Mouse (Mus musculus): ENCODE measurements at regions not wholly inside any gene's neighbourhood (a gene's known extent, or its start where the extent isn't known, plus 50 kb on each side); places are given as distances from the start of the nearest gene placed in this dataset.

- in situ Hi-C loops (cut with MboI, MseI) = no loop called here
Observed at GRCm38 (mm10) chr3:66518289-66518688, 221.7 kb upstream of the Veph1 start.

GRCm38 (mm10) chr3:66515773-66516406 lies 219.3 kb upstream of the Veph1 start:
- in situ Hi-C loops (cut with MboI, MseI) = no loop called here

GRCm38 (mm10) chr3:66514587-66514986 lies 217.9 kb upstream of the Veph1 start:
- in situ Hi-C loops (cut with MboI, MseI) = no loop called here

GRCm38 (mm10) chr3:66512408-66512807 lies 215.8 kb upstream of the Veph1 start:
- in situ Hi-C loops (cut with MboI, MseI) = no loop called here

- in situ Hi-C loops (cut with MboI, MseI) = no loop called here
Observed at GRCm38 (mm10) chr3:66510455-66510854, 213.8 kb upstream of the Veph1 start.

- in situ Hi-C loops (cut with MboI, MseI) = loop anchor here (10.0 kb wide), 1 partner anchor 1531 kb away; no protein-coding TSS in a partner anchor
Observed at GRCm38 (mm10) chr3:66506125-66506524, 209.5 kb upstream of the Veph1 start.

- in situ Hi-C loops (cut with MboI, MseI) = loop anchor here (10.0 kb wide), 1 partner anchor 1531 kb away; no protein-coding TSS in a partner anchor
Observed at GRCm38 (mm10) chr3:66505476-66506076, 208.9 kb upstream of the Veph1 start.

- in situ Hi-C loops (cut with MboI, MseI) = loop anchor here (10.0 kb wide), 1 partner anchor 1530 kb away; no protein-coding TSS in a partner anchor
Observed at GRCm38 (mm10) chr3:66504717-66505116, 208.1 kb upstream of the Veph1 start.

GRCm38 (mm10) chr3:66503615-66504014 lies 207.0 kb upstream of the Veph1 start:
- in situ Hi-C loops (cut with MboI, MseI) = loop anchor here (10.0 kb wide), 1 partner anchor 1529 kb away; no protein-coding TSS in a partner anchor

- in situ Hi-C loops (cut with MboI, MseI) = loop anchor here (10.0 kb wide), 1 partner anchor 1527 kb away; no protein-coding TSS in a partner anchor
Observed at GRCm38 (mm10) chr3:66501865-66502264, 205.2 kb upstream of the Veph1 start.

GRCm38 (mm10) chr3:66494442-66495113 lies 197.9 kb upstream of the Veph1 start:
- in situ Hi-C loops (cut with MboI, MseI) = no loop called here

GRCm38 (mm10) chr3:66490696-66491357 lies 194.2 kb upstream of the Veph1 start:
- in situ Hi-C loops (cut with MboI, MseI) = no loop called here

- in situ Hi-C loops (cut with MboI, MseI) = no loop called here
Observed at GRCm38 (mm10) chr3:66488724-66489123, 192.1 kb upstream of the Veph1 start.

- in situ Hi-C loops (cut with MboI, MseI) = no loop called here
Observed at GRCm38 (mm10) chr3:66486658-66487057, 190.0 kb upstream of the Veph1 start.

GRCm38 (mm10) chr3:66486184-66486583 lies 189.5 kb upstream of the Veph1 start:
- in situ Hi-C loops (cut with MboI, MseI) = no loop called here

GRCm38 (mm10) chr3:66480718-66481117 lies 184.1 kb upstream of the Veph1 start:
- in situ Hi-C loops (cut with MboI, MseI) = no loop called here

- in situ Hi-C loops (cut with MboI, MseI) = no loop called here
Observed at GRCm38 (mm10) chr3:66479266-66479665, 182.6 kb upstream of the Veph1 start.

GRCm38 (mm10) chr3:66466321-66466720 lies 169.7 kb upstream of the Veph1 start:
- in situ Hi-C loops (cut with MboI, MseI) = no loop called here

GRCm38 (mm10) chr3:66465371-66465770 lies 168.7 kb upstream of the Veph1 start:
- in situ Hi-C loops (cut with MboI, MseI) = no loop called here

GRCm38 (mm10) chr3:66462341-66462740 lies 165.7 kb upstream of the Veph1 start:
- in situ Hi-C loops (cut with MboI, MseI) = no loop called here

- in situ Hi-C loops (cut with MboI, MseI) = no loop called here
Observed at GRCm38 (mm10) chr3:66446274-66447159, 149.9 kb upstream of the Veph1 start.
